Mouse (Mus musculus) ovary, postnatal 36 days (tissue): ENCODE data around the gene Scyl1.
"Not testable (repeated sequence)": the region's sequence is repeated elsewhere in the genome, so short reads cannot be mapped to it uniquely, and the experiment has no call there.

Source experiments
- DNase-seq: peaks from one replicate; pipeline ENCODE4 v3.0.0; 2022; ENCODE audit warnings: low spot score, mixed read lengths

Scyl1 gene

GRCm38 (mm10) chr19:5770925-5771860 lies at the start of gene Scyl1:
Scyl1 (minus strand) TSS chr19:5771419.
- peak; percentile 98 for DNase-seq

- peak; percentile 61 for DNase-seq
These were observed 48.3 kb upstream of the Scyl1 start for GRCm38 (mm10) chr19:5819549-5819948.

GRCm38 (mm10) chr19:5818590-5818977 lies 47.4 kb upstream of the Scyl1 start:
- no peak for DNase-seq

GRCm38 (mm10) chr19:5817703-5818589 lies 46.7 kb upstream of the Scyl1 start:
- peak; percentile 87 for DNase-seq

GRCm38 (mm10) chr19:5815928-5816327 lies 44.7 kb upstream of the Scyl1 start:
- DNase-seq = no peak

GRCm38 (mm10) chr19:5815010-5815409 lies 43.8 kb upstream of the Scyl1 start:
- no peak for DNase-seq

- DNase-seq = not testable (repeated sequence)
These were observed 42.8 kb upstream of the Scyl1 start for GRCm38 (mm10) chr19:5814048-5814447.

- no peak for DNase-seq
These were observed 42.3 kb upstream of the Scyl1 start for GRCm38 (mm10) chr19:5813567-5813966.

GRCm38 (mm10) chr19:5811771-5812504 lies 40.7 kb upstream of the Scyl1 start:
- peak; percentile 71 for DNase-seq

- no peak for DNase-seq
These were observed 39.8 kb upstream of the Scyl1 start for GRCm38 (mm10) chr19:5810840-5811563.

- DNase-seq = no peak
These were observed 39.1 kb upstream of the Scyl1 start for GRCm38 (mm10) chr19:5810103-5810839.

- DNase-seq = no peak
These were observed 38.5 kb upstream of the Scyl1 start for GRCm38 (mm10) chr19:5809712-5810089.

GRCm38 (mm10) chr19:5808955-5809711 lies 37.9 kb upstream of the Scyl1 start:
- DNase-seq = no peak

GRCm38 (mm10) chr19:5807740-5808139 lies 36.5 kb upstream of the Scyl1 start:
- no peak for DNase-seq

GRCm38 (mm10) chr19:5806809-5807205 lies 35.6 kb upstream of the Scyl1 start:
- no peak for DNase-seq

- no peak for DNase-seq
These were observed 35.0 kb upstream of the Scyl1 start for GRCm38 (mm10) chr19:5806051-5806808.

GRCm38 (mm10) chr19:5804371-5804899 lies 33.2 kb upstream of the Scyl1 start:
- no peak for DNase-seq

GRCm38 (mm10) chr19:5803881-5804279 lies 32.7 kb upstream of the Scyl1 start:
- no peak for DNase-seq
